Mouse (Mus musculus): Measurements from ENCODE around the gene Ank3. TPM values are rescaled to one million over a fixed set of nuclear protein-coding genes. Genes with fewer than 3 reads are reported as not detected.
"Not testable (repeated sequence)": the region's sequence is repeated elsewhere in the genome, so short reads cannot be mapped to it uniquely, and the experiment has no call there.

The Ank3 gene
- polyA plus RNA-seq, 1 experiment from 2014 or later = not detected

- 78% methylated on average over 3 of the region's 3 CpGs for WGBS (ENCODE audit: missing documents)
- Histone ChIP-seq H3K4me3 (ENCODE audit: inconsistent target) (no peak overlapping the region), H3K79me2 (ENCODE audit: inconsistent target) (no peaks in the 10 kb centered on the region), H3K36me3 (ENCODE audit: inconsistent target) (no peaks in the 10 kb centered on the region), H3K27ac (no peak overlapping the region)
These were observed 501.2 kb downstream of the Ank3 start for GRCm38 (mm10) chr10:69899788-69900187.

GRCm38 (mm10) chr10:69902024-69902423, 503.5 kb downstream of the Ank3 start:
- 94% methylated on average over 6 of the region's 6 CpGs for WGBS (ENCODE audit: missing documents)
- Histone ChIP-seq H3K27ac (no peak overlapping the region), H3K4me3 (ENCODE audit: inconsistent target) (no peak overlapping the region), H3K36me3 (ENCODE audit: inconsistent target) (no peaks in the 10 kb centered on the region), H3K79me2 (ENCODE audit: inconsistent target) (no peaks in the 10 kb centered on the region)

- no peak overlapping the region for H3K4me3 ChIP-seq (ENCODE audit: inconsistent target)
- no peaks in the 10 kb centered on the region for H3K36me3 ChIP-seq (ENCODE audit: inconsistent target)
- no peaks in the 10 kb centered on the region for H3K79me2 ChIP-seq (ENCODE audit: inconsistent target)
- WGBS (ENCODE audit: missing documents) = 75% methylated on average over 7 of the region's 10 CpGs
- no peak overlapping the region for H3K27ac ChIP-seq
These were observed 505.7 kb downstream of the Ank3 start for GRCm38 (mm10) chr10:69904321-69904720.

GRCm38 (mm10) chr10:69907795-69908764, 509.5 kb downstream of the Ank3 start:
- no peaks in the 10 kb centered on the region for H3K79me2 ChIP-seq (ENCODE audit: inconsistent target)
- no peak overlapping the region for H3K4me3 ChIP-seq (ENCODE audit: inconsistent target)
- no peak overlapping the region for H3K27ac ChIP-seq
- 65% methylated on average over 12 of the region's 12 CpGs for WGBS (ENCODE audit: missing documents)
- H3K36me3 ChIP-seq (ENCODE audit: inconsistent target) = no peaks in the 10 kb centered on the region

DNA sequence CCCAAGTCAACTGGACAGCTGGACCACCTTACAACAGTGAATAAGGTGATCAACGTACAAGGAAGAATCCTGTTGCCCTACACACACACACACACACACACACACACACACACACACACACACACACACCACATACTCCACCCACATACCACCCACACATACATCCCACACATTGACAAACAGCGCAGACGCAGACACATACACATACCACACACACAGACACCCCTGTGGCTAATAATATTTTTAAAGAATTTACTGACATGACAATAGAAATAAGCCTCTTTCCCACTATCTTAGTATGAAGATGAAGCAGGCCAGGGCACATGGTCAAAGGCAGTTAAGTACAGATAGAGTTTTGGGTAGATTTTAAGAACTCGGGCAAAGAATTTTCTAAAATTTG, 511.3 kb downstream of the Ank3 start:
- 83% methylated on average over 4 of the region's 4 CpGs for WGBS (ENCODE audit: missing documents)
- Histone ChIP-seq H3K79me2 (ENCODE audit: inconsistent target) (no peaks in the 10 kb centered on the region), H3K36me3 (ENCODE audit: inconsistent target) (no peaks in the 10 kb centered on the region), H3K4me3 (ENCODE audit: inconsistent target) (no peak overlapping the region), H3K27ac (no peak overlapping the region)

DNA sequence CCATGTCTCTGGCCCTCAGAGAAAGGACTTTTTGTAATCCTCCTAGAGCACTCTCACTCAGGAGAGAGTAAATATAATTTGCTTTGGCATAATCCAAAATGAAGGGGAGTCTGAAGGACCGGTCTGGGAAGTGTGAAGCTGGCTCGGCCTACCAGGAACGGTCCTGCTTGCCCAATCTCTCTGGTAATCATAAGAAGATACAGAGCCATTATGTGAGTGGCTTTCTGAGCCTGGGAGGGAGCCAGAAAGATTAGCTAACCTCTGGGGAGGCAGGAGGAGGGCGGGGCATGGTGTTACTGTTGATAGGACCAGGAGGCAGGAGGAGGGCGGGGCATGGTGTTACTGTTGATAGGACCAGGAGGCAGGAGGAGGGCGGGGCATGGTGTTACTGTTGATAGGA, 511.7 kb downstream of the Ank3 start:
- 52% methylated on average over 3 of the region's 6 CpGs for WGBS (ENCODE audit: missing documents)
- not testable (repeated sequence) for H3K36me3 ChIP-seq (ENCODE audit: inconsistent target); H3K27ac ChIP-seq; H3K4me3 ChIP-seq (ENCODE audit: inconsistent target); H3K79me2 ChIP-seq (ENCODE audit: inconsistent target)

DNA sequence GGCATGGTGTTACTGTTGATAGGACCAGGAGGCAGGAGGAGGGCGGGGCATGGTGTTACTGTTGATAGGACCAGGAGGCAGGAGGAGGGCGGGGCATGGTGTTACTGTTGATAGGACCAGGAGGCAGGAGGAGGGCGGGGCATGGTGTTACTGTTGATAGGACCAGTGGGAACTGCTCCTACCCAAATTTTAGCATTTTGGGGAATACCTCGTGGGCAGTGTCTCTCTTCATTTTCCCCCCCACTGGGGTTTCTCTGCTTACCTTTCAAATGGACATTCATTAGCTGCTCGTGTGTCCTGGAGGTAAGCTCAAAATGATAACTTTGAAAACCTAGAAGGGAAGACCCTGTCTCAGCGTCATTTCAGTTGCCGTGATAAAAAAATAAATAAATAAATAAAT, 512.2 kb downstream of the Ank3 start:
- H3K4me3 ChIP-seq (ENCODE audit: inconsistent target); H3K79me2 ChIP-seq (ENCODE audit: inconsistent target); H3K36me3 ChIP-seq (ENCODE audit: inconsistent target); H3K27ac ChIP-seq: not testable (repeated sequence)
- 59% methylated on average over 5 of the region's 7 CpGs for WGBS (ENCODE audit: missing documents)

DNA sequence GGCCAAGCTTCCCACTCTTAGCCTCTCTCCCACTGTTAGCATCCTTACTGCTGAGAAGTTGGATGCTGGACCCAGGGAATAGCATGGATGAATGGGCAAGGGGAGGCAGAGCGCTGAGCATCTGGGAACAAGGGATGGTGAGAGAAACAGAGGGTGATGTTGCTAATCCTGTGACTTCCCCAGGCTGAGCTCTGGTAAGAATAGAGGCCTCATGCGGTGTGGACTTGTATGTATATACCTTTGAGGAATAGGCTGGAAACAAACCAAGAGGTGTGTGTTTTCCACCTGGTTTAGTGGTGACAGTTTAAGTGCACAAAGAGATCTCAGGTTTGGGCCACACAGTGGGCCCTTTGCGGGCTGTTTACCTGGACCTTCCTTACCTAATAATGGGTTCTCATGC, 517.0 kb downstream of the Ank3 start:
- no peaks in the 10 kb centered on the region for H3K79me2 ChIP-seq (ENCODE audit: inconsistent target)
- 93% methylated on average over 3 of the region's 3 CpGs for WGBS (ENCODE audit: missing documents)
- H3K4me3 ChIP-seq (ENCODE audit: inconsistent target) = no peak overlapping the region
- H3K36me3 ChIP-seq (ENCODE audit: inconsistent target) = no peaks in the 10 kb centered on the region
- no peak overlapping the region for H3K27ac ChIP-seq

- Histone ChIP-seq H3K36me3 (ENCODE audit: inconsistent target) (no peaks in the 10 kb centered on the region), H3K4me3 (ENCODE audit: inconsistent target) (no peak overlapping the region), H3K27ac (no peak overlapping the region), H3K79me2 (ENCODE audit: inconsistent target) (no peaks in the 10 kb centered on the region)
- WGBS (ENCODE audit: missing documents) = 94% methylated on average over 4 of the region's 4 CpGs
These were observed 517.6 kb downstream of the Ank3 start for GRCm38 (mm10) chr10:69916205-69916604.

- no peak overlapping the region for H3K4me3 ChIP-seq (ENCODE audit: inconsistent target)
- no peaks in the 10 kb centered on the region for H3K36me3 ChIP-seq (ENCODE audit: inconsistent target)
- WGBS (ENCODE audit: missing documents) = 81% methylated on average over 10 of the region's 10 CpGs
- H3K79me2 ChIP-seq (ENCODE audit: inconsistent target) = no peaks in the 10 kb centered on the region
- no peak overlapping the region for H3K27ac ChIP-seq
These were observed 518.3 kb downstream of the Ank3 start for GRCm38 (mm10) chr10:69916689-69917435.

DNA sequence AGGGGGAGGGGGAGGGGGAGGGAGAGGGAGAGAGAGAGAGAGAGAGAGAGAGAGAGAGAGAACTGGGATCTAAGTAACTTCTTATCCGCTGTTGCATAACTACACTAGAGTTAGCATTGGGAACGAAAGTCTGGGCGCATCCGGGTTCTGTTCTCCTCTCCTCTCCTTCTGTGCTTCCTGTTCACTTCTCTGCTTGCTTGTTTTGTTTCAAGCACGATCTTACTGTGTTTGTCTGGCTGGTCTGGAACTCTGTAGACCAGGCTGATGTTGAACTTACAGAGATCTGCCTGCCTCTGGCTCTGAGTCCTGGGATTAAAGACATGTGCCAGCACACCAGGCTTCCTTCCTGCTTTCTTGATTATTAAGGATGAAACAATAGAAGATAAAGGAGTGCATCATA, 519.1 kb downstream of the Ank3 start:
- Histone ChIP-seq H3K36me3 (ENCODE audit: inconsistent target) (no peaks in the 10 kb centered on the region), H3K4me3 (ENCODE audit: inconsistent target) (no peak overlapping the region), H3K79me2 (ENCODE audit: inconsistent target) (no peaks in the 10 kb centered on the region), H3K27ac (no peak overlapping the region)
- 91% methylated on average over 5 of the region's 5 CpGs for WGBS (ENCODE audit: missing documents)

GRCm38 (mm10) chr10:69918461-69919151, 520.0 kb downstream of the Ank3 start:
- Histone ChIP-seq H3K4me3 (ENCODE audit: inconsistent target) (no peak overlapping the region), H3K36me3 (ENCODE audit: inconsistent target) (no peaks in the 10 kb centered on the region), H3K27ac (no peak overlapping the region), H3K79me2 (ENCODE audit: inconsistent target) (no peaks in the 10 kb centered on the region)
- WGBS (ENCODE audit: missing documents) = 36% methylated on average over 6 of the region's 6 CpGs

- Histone ChIP-seq H3K27ac (no peak overlapping the region), H3K36me3 (ENCODE audit: inconsistent target) (no peaks in the 10 kb centered on the region), H3K79me2 (ENCODE audit: inconsistent target) (no peaks in the 10 kb centered on the region), H3K4me3 (ENCODE audit: inconsistent target) (no peak overlapping the region)
- WGBS (ENCODE audit: missing documents) = 37% methylated on average over 5 of the region's 5 CpGs
These were observed 520.5 kb downstream of the Ank3 start for GRCm38 (mm10) chr10:69919152-69919492.

- Histone ChIP-seq H3K27ac (no peak overlapping the region), H3K36me3 (ENCODE audit: inconsistent target) (no peaks in the 10 kb centered on the region), H3K79me2 (ENCODE audit: inconsistent target) (no peaks in the 10 kb centered on the region), H3K4me3 (ENCODE audit: inconsistent target) (no peak overlapping the region)
- 95% methylated on average over 7 of the region's 7 CpGs for WGBS (ENCODE audit: missing documents)
These were observed 521.2 kb downstream of the Ank3 start for GRCm38 (mm10) chr10:69919746-69920145.

- H3K79me2 ChIP-seq (ENCODE audit: inconsistent target) = no peaks in the 10 kb centered on the region
- H3K36me3 ChIP-seq (ENCODE audit: inconsistent target) = no peaks in the 10 kb centered on the region
- WGBS (ENCODE audit: missing documents) = 89% methylated on average over 5 of the region's 5 CpGs
- H3K27ac ChIP-seq = no peak overlapping the region
- no peak overlapping the region for H3K4me3 ChIP-seq (ENCODE audit: inconsistent target)
These were observed 523.5 kb downstream of the Ank3 start for GRCm38 (mm10) chr10:69922076-69922475.
